Mouse (Mus musculus) embryonic fibroblast, embryonic 13.5 days (primary cell): ENCODE measurements at regions not wholly inside any gene's neighbourhood (a gene's known extent, or its start where the extent isn't known, plus 50 kb on each side); places are given as distances from the start of the nearest gene placed in this dataset.

ENCODE experiments used
- CTCF ChIP-seq: IDR thresholded peaks from 2 replicates; pipeline ENCODE4 v1.5.1; 2011; ENCODE audit warnings: mild to moderate bottlenecking, control low read depth, low read length, moderate library complexity, borderline replicate concordance; ENCODE audit not compliant: insufficient read depth
- POLR2A ChIP-seq: IDR thresholded peaks from 2 replicates; pipeline ENCODE4 v1.6.1; 2011; ENCODE audit warnings: low read depth, mild to moderate bottlenecking, control low read depth, low read length, moderate library complexity

DNA sequence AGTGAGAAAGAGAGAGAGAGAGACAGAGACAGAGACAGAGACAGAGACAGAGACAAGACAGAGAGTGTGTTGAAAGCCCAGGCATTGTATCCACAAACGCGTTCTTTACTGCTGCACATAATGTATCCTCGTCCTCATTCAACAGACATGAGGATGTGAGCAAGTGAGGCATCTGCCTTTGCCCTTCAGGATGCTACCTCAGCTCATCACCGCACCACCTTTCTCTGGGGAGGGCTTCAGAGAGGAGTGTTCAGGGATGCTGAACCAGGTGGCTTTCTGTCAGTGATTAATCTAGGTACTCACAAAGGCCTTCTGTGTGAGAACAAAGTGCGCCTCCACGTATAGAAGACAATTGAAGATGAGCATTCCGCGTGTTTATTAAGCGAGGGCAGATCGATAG is 90.8 kb downstream of the Bach1 start:
- TF ChIP-seq POLR2A (no peak), CTCF (no peak)
